Mouse (Mus musculus): ENCODE measurements around the gene Pex16.

- TF ChIP-seq CTCF (IDR thresholded peaks at IDR 0.05) (no peak), EP300 (IDR thresholded peaks at IDR 0.05) (no peak)
Measured at GRCm38 (mm10) chr2:92374514-92374913, at the start of gene Pex16, which contains the start of gene Large2.
